Mouse (Mus musculus) T-helper 1 cell (primary cell): Measurements from ENCODE around the gene Mindy4.

Experiments
- in situ Hi-C: fragments of 300-600 bp; cut with MboI, MseI; formaldehyde crosslinking; loops from one replicate; pipeline ENCODE4 v1.15.1; 2025; ENCODE audit warnings: high pct_unique_total_duplicates

Mindy4 gene

GRCm38 (mm10) chr6:55337242-55337641 is 134.1 kb downstream of the Mindy4 start:
- in situ Hi-C loops = no loop called here

- in situ Hi-C loops = no loop called here
Observed at GRCm38 (mm10) chr6:55338077-55338476, 134.9 kb downstream of the Mindy4 start.

GRCm38 (mm10) chr6:55338934-55339825 is 136.0 kb downstream of the Mindy4 start:
- in situ Hi-C loops = no loop called here

- in situ Hi-C loops = no loop called here
Observed at GRCm38 (mm10) chr6:55341688-55342087, 138.5 kb downstream of the Mindy4 start.

- in situ Hi-C loops = no loop called here
Observed at GRCm38 (mm10) chr6:55342328-55342727, 139.1 kb downstream of the Mindy4 start.

GRCm38 (mm10) chr6:55343446-55343845 is 140.3 kb downstream of the Mindy4 start:
- in situ Hi-C loops = no loop called here

GRCm38 (mm10) chr6:55344291-55345016 is 141.3 kb downstream of the Mindy4 start:
- in situ Hi-C loops = no loop called here

- in situ Hi-C loops = no loop called here
Observed at GRCm38 (mm10) chr6:55345264-55345663, 142.1 kb downstream of the Mindy4 start.

- in situ Hi-C loops = no loop called here
Observed at GRCm38 (mm10) chr6:55346491-55346890, 143.3 kb downstream of the Mindy4 start.

- in situ Hi-C loops = no loop called here
Observed at GRCm38 (mm10) chr6:55347711-55348571, 144.8 kb downstream of the Mindy4 start.

- in situ Hi-C loops = no loop called here
Observed at GRCm38 (mm10) chr6:55349231-55349630, 146.0 kb downstream of the Mindy4 start.

GRCm38 (mm10) chr6:55350383-55350952 is 147.3 kb downstream of the Mindy4 start:
- in situ Hi-C loops = no loop called here

GRCm38 (mm10) chr6:55351712-55352111 is 148.5 kb downstream of the Mindy4 start:
- in situ Hi-C loops = no loop called here

- in situ Hi-C loops = no loop called here
Observed at GRCm38 (mm10) chr6:55353711-55354445, 150.7 kb downstream of the Mindy4 start.

- in situ Hi-C loops = no loop called here
Observed at GRCm38 (mm10) chr6:55354456-55355117, 151.4 kb downstream of the Mindy4 start.

GRCm38 (mm10) chr6:55355575-55355974 is 152.4 kb downstream of the Mindy4 start:
- in situ Hi-C loops = no loop called here

- in situ Hi-C loops = no loop called here
Observed at GRCm38 (mm10) chr6:55356017-55356703, 153.0 kb downstream of the Mindy4 start.

- in situ Hi-C loops = no loop called here
Observed at GRCm38 (mm10) chr6:55356976-55357635, 153.9 kb downstream of the Mindy4 start.

- in situ Hi-C loops = no loop called here
Observed at GRCm38 (mm10) chr6:55357636-55358031, 154.5 kb downstream of the Mindy4 start.
